Mouse (Mus musculus): ENCODE results near the gene Acoxl.

Gene Acoxl

GRCm38 (mm10) chr2:127838576-127838975, at the start of gene Acoxl:
Gene Acoxl, plus strand, starts transcription at chr2:127838876.
- DNase-seq, result no peak

GRCm38 (mm10) chr2:127789138-127789537, 49.5 kb upstream of the Acoxl start:
- peak; percentile 19 for DNase-seq

DNA sequence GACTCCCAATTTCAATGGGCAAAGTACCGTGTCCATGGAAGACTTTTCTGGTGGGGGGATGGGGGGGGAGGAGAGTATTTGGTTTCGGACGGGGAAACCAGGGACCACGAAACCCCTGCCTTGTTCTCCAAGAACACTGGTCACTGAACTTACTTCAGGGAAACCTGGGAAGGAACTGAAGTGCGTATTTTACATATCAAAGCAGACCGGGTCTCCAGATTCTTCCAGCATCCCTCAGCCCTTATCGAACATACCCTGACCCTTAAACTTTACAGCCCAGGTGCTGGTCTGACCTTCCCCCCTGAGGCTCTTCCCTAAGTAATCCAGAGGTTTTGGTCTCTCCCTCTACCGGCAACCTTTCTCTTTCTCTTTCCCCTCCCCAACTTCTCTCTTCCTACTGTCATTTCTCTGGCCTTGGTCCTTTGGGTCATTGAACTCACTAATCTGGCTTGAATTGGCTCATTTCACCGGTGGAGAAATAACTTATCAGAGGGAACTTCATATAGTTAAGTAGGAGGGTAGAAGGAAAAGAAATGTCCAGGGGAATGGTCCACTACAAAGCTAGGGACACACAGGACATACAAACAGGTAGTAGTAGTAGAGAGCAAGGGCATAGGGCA, 48.9 kb upstream of the Acoxl start:
- no peak for DNase-seq

- DNase-seq, result peak; percentile 94
Observed at GRCm38 (mm10) chr2:127791919-127792603, 46.6 kb upstream of the Acoxl start, which contains the start of gene Mtln. Gene Mtln, minus strand, starts transcription at chr2:127792488.

GRCm38 (mm10) chr2:127831401-127832102, 7.1 kb upstream of the Acoxl start, which contains the start of gene Bub1:
Gene Bub1, minus strand, starts transcription at chr2:127831865.
- peak; percentile 94 for DNase-seq

- DNase-seq, result no peak
Observed at GRCm38 (mm10) chr2:127832103-127832832, 6.4 kb upstream of the Acoxl start.

DNA sequence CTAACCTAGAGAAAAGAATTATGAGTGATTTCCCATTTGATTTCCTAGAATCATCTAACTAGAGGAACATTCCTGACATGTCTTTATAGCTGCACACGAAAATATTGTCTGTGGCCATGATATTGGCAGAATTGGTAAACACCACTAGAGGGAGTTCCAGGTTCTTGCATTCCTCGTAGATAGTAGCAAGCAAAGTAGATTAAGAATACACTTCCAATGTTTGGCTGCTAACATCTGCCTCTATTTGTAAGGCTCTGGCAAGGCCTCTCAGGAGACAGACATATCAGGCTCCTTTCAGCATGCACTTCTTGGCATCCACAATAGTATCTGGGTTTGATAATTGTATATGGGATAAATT, 5.9 kb upstream of the Acoxl start:
- peak; percentile 41 for DNase-seq

- DNase-seq, result no peak
Observed at GRCm38 (mm10) chr2:127839425-127839824, 749 bp downstream of the Acoxl start.

DNA sequence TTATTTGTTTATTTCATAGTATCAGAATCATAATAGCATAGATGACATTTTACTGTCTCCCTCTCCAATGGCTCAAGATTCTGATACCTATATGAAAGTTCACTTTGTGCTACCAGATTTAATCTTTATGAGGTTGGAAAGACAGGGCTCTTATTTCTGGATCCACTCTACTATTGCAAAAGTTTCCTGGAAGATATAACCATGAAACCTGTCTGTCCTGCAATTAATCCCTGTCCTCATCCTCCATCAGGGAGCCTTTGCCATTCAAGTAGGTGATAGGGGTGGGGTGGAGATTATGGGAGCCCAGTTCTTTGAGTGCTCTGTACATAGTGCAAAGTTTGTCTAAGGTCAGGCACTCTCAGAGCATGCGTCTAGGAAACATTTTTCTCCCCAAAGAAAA, 2.7 kb downstream of the Acoxl start:
- DNase-seq, result no peak

GRCm38 (mm10) chr2:127842421-127842820, 3.7 kb downstream of the Acoxl start:
- no peak for DNase-seq

DNA sequence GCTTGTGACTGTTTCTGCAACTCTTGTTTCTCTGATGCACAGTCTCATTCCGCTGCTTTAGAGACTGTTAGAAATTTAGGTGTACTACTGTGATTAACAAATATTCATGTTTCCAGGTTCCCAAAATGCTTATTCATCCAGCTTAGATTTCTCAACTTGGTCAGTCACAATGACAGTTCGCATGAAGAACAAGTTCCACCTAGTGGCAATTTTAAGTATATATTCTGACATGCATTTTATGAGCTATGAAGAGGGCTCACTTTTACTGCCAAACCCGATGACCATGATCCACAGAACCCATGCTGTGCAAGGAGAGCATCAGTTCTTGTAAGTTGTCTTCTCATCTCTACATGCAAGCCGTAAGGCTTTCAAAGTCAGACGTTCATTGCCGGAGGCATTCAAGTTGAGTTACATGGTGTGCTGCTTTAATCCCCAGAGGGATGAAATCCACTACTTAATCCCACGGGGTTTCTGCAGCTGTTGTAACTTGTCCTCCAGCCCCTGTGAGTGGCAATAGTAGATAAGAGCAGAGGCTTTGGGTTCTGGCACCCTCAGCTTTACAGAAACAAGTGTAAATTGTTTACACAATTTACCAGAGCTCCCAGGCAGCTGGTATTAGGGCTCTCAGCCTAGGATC, 6.8 kb downstream of the Acoxl start:
- peak; percentile 9 for DNase-seq

GRCm38 (mm10) chr2:127846008-127846407, 7.3 kb downstream of the Acoxl start:
- no peak for DNase-seq

GRCm38 (mm10) chr2:127846571-127846970, 7.9 kb downstream of the Acoxl start:
- DNase-seq, result no peak

GRCm38 (mm10) chr2:127850371-127850770, 11.7 kb downstream of the Acoxl start:
- no peak for DNase-seq

- peak; percentile 46 for DNase-seq
Observed at GRCm38 (mm10) chr2:127854332-127854991, 15.8 kb downstream of the Acoxl start.

- DNase-seq, result no peak
Observed at GRCm38 (mm10) chr2:127864381-127864780, 25.7 kb downstream of the Acoxl start.

- DNase-seq, result no peak
Observed at GRCm38 (mm10) chr2:127881063-127881462, 42.4 kb downstream of the Acoxl start.

DNA sequence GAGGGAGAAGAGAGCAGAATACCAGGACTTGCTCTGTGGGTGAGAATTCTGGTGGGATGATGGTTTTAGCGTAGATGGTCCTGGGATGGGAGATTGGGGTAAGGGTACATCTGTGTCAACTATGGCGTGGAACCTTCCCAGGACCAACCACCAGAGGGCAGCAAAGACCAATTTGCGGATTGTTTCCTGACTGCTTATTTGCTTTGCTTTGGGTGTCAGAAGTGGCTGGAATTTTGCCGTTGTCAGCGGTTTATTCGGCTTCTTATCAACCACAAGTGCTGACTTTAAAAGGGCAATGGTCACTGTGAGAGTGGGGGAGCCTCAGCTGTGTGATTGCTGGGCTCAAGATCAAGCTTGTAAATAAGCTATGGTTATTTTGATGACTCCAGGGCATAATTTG, 50.8 kb downstream of the Acoxl start:
- peak; percentile 89 for DNase-seq

DNA sequence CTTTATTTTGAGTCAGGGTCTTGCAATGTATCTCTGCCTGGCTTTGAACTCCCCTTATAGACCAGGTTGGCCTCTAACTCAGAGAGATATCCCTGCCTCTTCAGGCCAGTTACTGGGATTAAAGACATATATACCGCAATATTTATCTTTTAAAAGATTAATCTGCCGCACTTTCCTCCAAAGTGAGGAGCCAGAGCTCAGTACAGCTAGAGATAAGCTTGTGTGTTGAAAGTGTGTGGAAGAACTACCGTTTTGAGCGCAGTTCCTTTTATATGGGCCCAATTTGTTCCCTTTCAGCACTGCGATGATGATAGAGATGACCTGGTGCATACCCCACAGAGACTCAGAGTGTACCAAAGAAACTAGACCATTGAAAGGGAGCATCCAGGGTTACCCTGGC, 51.3 kb downstream of the Acoxl start:
- no peak for DNase-seq

GRCm38 (mm10) chr2:127890526-127890925, 51.9 kb downstream of the Acoxl start:
- DNase-seq, result peak; percentile 18

DNA sequence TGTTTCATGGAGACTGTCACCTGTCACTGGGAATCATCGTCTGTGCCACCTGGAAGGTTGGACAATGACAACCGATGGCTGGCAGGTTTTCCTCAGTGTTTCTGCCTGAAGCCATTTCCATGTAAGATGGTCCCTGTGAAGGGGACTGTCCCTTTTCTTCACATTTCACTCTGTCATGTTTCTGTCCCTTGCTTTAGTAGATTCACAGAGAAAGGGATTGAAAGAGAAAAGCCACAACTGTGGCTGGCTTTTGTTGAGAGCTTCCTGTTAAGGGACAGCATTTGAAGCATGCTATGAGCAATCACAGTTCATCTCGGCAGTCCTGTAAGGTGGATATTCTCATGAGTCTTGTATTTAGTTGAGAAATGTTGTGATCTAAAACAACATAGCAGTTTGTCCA, 52.4 kb downstream of the Acoxl start:
- DNase-seq, result no peak

DNA sequence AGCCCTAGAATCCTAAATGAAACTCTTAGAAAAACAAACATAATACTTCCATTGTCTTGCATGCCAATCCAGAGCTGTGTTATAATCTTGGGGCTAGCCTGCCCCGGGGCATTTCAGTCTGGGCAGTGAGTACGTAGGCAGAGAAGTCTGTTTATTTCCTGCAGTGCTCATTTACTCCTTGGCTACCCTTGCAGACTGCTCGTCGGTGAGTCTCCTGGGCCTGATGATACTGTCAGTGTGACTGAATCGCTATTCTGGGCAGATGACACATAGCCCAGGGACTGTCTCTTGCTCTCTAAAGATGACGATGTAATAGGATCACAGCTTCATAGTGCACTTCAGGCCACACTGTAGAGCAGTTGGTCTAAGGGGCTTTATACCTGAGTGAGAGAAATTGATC, 56.2 kb downstream of the Acoxl start:
- DNase-seq, result no peak
